Mouse (Mus musculus): ENCODE data around the gene Col28a1. TPM values are rescaled to one million over a fixed set of nuclear protein-coding genes. Genes with fewer than 3 reads are reported as not detected.
"Not testable (repeated sequence)": the region's sequence is repeated elsewhere in the genome, so short reads cannot be mapped to it uniquely, and the experiment has no call there.

Gene Col28a1
- total RNA-seq, 2 experiments from 2014 or later = 4.0 to 5.1 TPM

- no peak for DNase-seq (ENCODE audit: low spot score in 2 of 2)
These were observed 166.9 kb downstream of the Col28a1 start for GRCm38 (mm10) chr6:8025332-8026129.

DNA sequence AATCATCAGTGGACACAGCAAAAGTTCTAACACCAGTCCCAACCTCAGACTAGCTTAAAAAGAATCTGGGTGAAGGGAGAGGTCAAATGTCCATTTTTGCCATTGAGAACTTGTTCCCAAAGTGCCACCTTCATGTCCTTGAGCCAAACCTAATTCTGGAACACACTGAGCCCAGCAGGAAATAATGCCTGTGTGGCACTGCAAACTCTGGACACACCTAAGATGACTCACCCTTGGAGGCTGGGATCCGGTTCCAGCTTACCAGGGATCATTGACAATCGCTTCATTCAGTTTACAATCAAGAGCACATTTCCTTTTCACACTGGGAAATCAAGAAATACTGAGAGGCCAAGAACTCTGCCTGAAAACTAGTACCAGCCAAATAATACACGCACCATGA is 168.9 kb downstream of the Col28a1 start:
- DNase-seq (ENCODE audit: low spot score in 2 of 2) = no peak

DNA sequence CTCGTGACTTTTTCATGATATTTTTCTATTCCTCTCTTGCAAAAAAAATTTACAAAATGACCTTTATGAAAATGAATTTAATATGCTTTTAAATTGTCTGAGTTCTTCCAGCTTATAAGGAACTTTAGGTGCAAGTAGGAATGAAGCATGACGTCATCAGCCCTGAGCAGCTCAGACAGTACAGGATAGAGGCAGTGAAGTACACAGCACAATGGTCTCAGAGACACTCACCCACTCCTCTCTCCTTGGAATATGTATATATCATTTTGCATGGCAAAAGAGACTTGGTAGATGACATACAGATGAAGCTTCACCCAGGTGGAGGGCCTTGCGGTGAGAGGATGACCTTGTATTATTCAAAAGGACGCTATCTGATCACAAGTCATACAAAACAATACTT is 197.7 kb downstream of the Col28a1 start:
- DNase-seq (ENCODE audit: low spot score in 2 of 2) = no peak

- peak in 1 of 2 experiments; percentile 38 for DNase-seq (ENCODE audit: low spot score in 2 of 2)
These were observed 208.8 kb downstream of the Col28a1 start for GRCm38 (mm10) chr6:7983646-7983979.

GRCm38 (mm10) chr6:7982958-7983645 is 209.3 kb downstream of the Col28a1 start:
- not testable (repeated sequence) for DNase-seq (ENCODE audit: low spot score in 2 of 2)

DNA sequence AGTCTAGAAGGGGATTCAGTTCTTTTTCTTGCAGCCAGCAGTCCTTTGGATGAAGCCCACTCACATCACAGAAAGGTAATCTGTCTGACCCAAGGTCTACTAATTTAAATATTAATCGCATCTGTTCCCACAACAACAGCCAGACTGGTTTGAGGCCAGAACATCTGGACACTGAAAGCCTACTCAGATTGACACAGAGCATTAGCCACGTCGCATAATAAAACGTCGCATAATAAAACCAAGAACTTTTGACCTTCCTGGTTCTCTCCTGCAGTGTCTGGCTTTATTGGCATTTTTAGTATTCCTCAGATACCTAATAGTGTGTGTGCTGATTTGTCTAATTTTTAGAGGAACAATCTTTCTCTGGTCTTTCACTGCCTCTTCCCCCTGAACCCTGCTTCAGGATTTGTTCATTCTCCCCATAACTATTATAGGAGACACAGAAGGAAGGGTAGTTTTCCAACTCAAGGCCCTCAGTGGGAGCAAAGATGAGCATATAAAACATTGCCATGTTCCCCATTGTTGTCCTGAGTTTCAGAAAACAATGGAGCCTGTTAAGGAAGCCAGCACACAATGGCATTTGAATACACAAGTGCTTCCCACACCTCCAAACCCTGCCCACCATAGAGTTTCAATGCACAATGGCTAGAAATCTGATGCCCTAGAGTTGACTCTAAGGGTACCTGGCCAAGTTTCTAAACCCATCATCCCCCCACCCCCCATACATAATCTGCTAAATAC is 221.2 kb downstream of the Col28a1 start:
- no peak for DNase-seq (ENCODE audit: low spot score in 2 of 2)

DNA sequence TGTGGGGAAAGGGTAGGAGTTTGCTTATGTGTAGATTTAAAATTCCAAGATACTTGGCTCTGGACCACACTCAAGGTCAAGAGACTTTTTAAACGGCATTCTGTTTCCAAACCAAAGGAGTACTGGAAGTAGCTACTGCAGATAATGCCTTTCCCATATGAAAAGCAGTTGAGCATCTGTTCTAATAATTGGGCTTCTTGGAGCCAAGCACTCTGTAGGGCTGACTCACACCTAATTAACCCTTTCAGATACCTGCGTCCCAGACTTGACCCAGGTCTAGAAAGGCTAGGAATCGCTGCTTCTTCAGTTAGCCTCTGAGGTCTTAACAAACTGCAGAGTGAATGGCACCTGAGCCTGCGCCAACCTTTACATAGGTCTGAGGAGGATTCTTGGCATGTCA is 223.0 kb downstream of the Col28a1 start:
- no peak for DNase-seq (ENCODE audit: low spot score in 2 of 2)

GRCm38 (mm10) chr6:7965833-7966522 is 226.4 kb downstream of the Col28a1 start:
- no peak for DNase-seq (ENCODE audit: low spot score in 2 of 2)

- DNase-seq (ENCODE audit: low spot score in 2 of 2) = no peak
These were observed 229.7 kb downstream of the Col28a1 start for GRCm38 (mm10) chr6:7962749-7963148.

- no peak for DNase-seq (ENCODE audit: low spot score in 2 of 2)
These were observed 240.2 kb downstream of the Col28a1 start for GRCm38 (mm10) chr6:7952208-7952607.

- no peak for DNase-seq (ENCODE audit: low spot score in 2 of 2)
These were observed 240.6 kb downstream of the Col28a1 start for GRCm38 (mm10) chr6:7951778-7952177.

Other genes with a start within 250 kb of the Col28a1 start
- gene Mios, start 16.6 kb upstream of the Col28a1 start, total RNA-seq (2021) = 10 to 100 TPM; 25.9 to 28.0 TPM
- 10 to 100 TPM; 41.4 to 44.3 TPM for gene Rpa3, start 66.6 kb upstream of the Col28a1 start, total RNA-seq (2021)
- 10 to 100 TPM; 13.1 to 16.5 TPM for gene Umad1, start 66.7 kb upstream of the Col28a1 start, total RNA-seq (2021)
- not detected for gene Gm45062, start 66.8 kb upstream of the Col28a1 start, total RNA-seq (2021)